Mouse (Mus musculus) pancreas, adult 10 weeks (tissue): ENCODE measurements around the gene Rab9. TPM values are rescaled to one million over a fixed set of nuclear protein-coding genes. Genes with fewer than 3 reads are reported as not detected.

Experiments used
- polyA plus RNA-seq: library from polyadenylated mRNA; stranded (reverse); fragments of 350-450 nt; fragmentation: Illumina TruSeq; extraction: RNeasy Lipid Tissue Mini Kit (QIAGEN cat#74804); gene quantifications from one replicate; pipeline ENCODE4 v1.2.3, GENCODE M21; 2015; ENCODE audit warnings: low read depth, low replicate concordance; ENCODE audit not compliant: insufficient read depth

Rab9 gene
- polyA plus RNA-seq, result 4.5 TPM

GRCm38 (mm10) chrX:166479365-166479983, at the start of gene Rab9:
TSS of gene Rab9 (minus strand) at chrX:166479867.

GRCm38 (mm10) chrX:166518345-166518744, 38.7 kb upstream of the Rab9 start, which contains the start of gene Tceanc:
TSS of gene Tceanc (minus strand) at chrX:166518567.

GRCm38 (mm10) chrX:166440616-166441063, 39.0 kb downstream of the Rab9 start, which contains the start of gene Ofd1:
TSS of gene Ofd1 (minus strand) at chrX:166440704.

GRCm38 (mm10) chrX:166440036-166440615, 39.5 kb downstream of the Rab9 start, which contains the start of gene Trappc2:
TSS of gene Trappc2 (plus strand) at chrX:166440574.

Other genes starting within 250 kb of the Rab9 start
- 5.3 TPM for gene Gpm6b, start 241.0 kb downstream of the Rab9 start, polyA plus RNA-seq
- gene Trappc2, start 39.3 kb downstream of the Rab9 start, polyA plus RNA-seq, result 5.6 TPM
- gene Ofd1, start 39.2 kb downstream of the Rab9 start, polyA plus RNA-seq, result 1.8 TPM
- gene Tceanc, start 38.7 kb upstream of the Rab9 start, polyA plus RNA-seq, result 1.1 TPM
- 0.59 TPM for gene Egfl6, start 105.9 kb upstream of the Rab9 start, polyA plus RNA-seq